Mouse (Mus musculus) G1E (cell line): Measurements from ENCODE around the gene Rcc1.

Source experiments
- CTCF ChIP-seq: IDR thresholded peaks from 2 replicates; pipeline ENCODE4 v1.5.1; 2012; ENCODE audit warnings: low read depth, low read length, inconsistent platforms, mixed read lengths
- GATA1 ChIP-seq: IDR thresholded peaks from 2 replicates; pipeline ENCODE4 v1.6.1; 2012; ENCODE audit warnings: borderline replicate concordance, low read length, inconsistent platforms, mixed read lengths
- POLR2AphosphoS5 ChIP-seq: IDR thresholded peaks from 2 replicates; pipeline ENCODE4 v1.6.1; 2012; ENCODE audit warnings: low read depth, low read length, inconsistent platforms; ENCODE audit not compliant: insufficient replicate concordance

GRCm38 (mm10) chr4:132353481-132353885, at the start of gene Rcc1:
- TF ChIP-seq CTCF: no peak
- TF ChIP-seq POLR2AphosphoS5: peak; percentile 94
- TF ChIP-seq GATA1: no peak
